In the genomic region with DNA sequence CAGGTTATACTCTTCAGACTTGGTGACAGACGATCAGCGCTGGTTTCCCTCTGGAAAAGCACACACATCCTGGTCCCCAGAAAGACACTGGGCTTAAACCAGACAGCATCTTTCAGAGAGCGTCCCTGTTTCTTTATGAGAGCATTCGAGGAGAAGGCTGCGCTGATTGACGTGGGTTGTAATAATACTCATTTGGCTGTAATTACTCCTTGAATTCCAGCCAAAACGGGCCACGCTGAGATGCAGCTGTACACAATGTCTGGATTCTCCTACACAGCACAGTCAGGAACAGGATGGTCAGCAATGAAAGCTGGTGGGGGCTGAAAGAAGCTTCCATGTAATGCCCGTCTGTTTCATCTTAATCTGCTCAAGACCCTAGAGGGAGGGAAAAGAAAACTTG, we compare ENCODE assay signal across 12 mouse cellular contexts. TPM values are rescaled to one million over a fixed set of nuclear protein-coding genes. Genes with fewer than 3 reads are reported as not detected.
A peak's percentile ranks its signal among the peaks of the same experiment; 100 is the strongest.
DNase-seq lines count a peak whose midpoint lies in the region; ATAC-seq and TF ChIP-seq lines count a peak whose summit lies in the region.
"Had no signal": no experiment of that assay in that cellular context is flagged by ENCODE, and none has a peak within 500 bp of the region (broad histone marks: within the 10 kb centered on the region; RNA-seq: fewer than 3 reads in every experiment).

No protein-coding gene starts in this region.

- H3K36me3 ChIP-seq in forebrain, embryonic 12.5 days (replicated peaks): no peaks in the 10 kb centered on the region
- no peaks in the 10 kb centered on the region for H3K36me3 ChIP-seq in intestine, postnatal 0 days (ENCODE audit: control insufficient read depth, insufficient read depth)
- H3K36me3 ChIP-seq: intestine, embryonic 15.5 days; liver, embryonic 15.5 days; neural tube, embryonic 15.5 days had no signal

- peak; percentile 37; the same call in 1 of the 2 replicates for ATAC-seq in forebrain, embryonic 12.5 days (ENCODE audit: low FRiP score)
- no peak for ATAC-seq in intestine, postnatal 0 days
- ATAC-seq: intestine, embryonic 15.5 days had no signal

- no peak overlapping the region for H3K9ac ChIP-seq in forebrain, embryonic 12.5 days
- no peak overlapping the region for H3K9ac ChIP-seq in intestine, postnatal 0 days (ENCODE audit: low read depth, low read length)
- H3K9ac ChIP-seq: intestine, embryonic 15.5 days; liver, embryonic 15.5 days; neural tube, embryonic 15.5 days had no signal

- H3K27me3 ChIP-seq in forebrain, embryonic 12.5 days: no peaks in the 10 kb centered on the region
- H3K27me3 ChIP-seq in intestine, postnatal 0 days (replicated peaks; ENCODE audit: control insufficient read depth, insufficient read depth, low read length): no peaks in the 10 kb centered on the region
- H3K27me3 ChIP-seq: intestine, embryonic 15.5 days; liver, embryonic 15.5 days; neural tube, embryonic 15.5 days had no signal

- TF ChIP-seq CTCF in intestine, postnatal 0 days (IDR thresholded peaks at IDR 0.05; ENCODE audit: low read depth): no peak
- no peak for TF ChIP-seq CTCF in lung, adult 2 months (IDR thresholded peaks at IDR 0.05; ENCODE audit: insufficient read depth, low read length)

- TF ChIP-seq POLR2A in lung, adult 2 months (IDR thresholded peaks at IDR 0.05; ENCODE audit: borderline replicate concordance, extremely low read depth, low read depth, low read length): no peak

- WGBS in forebrain, embryonic 12.5 days: 52% methylated on average over 9 of the region's 9 CpGs
- 75% methylated on average over 9 of the region's 9 CpGs for WGBS in intestine, postnatal 0 days
- WGBS in lung, adult 2 months: 81% methylated on average over 9 of the region's 9 CpGs

- DNase-seq in cerebellum, postnatal 10 days: peak; percentile 79 to 85
- no peak for DNase-seq in cerebellum, postnatal 36 days
- peak; percentile 31 for DNase-seq in left cerebral cortex, adult 11 months (ENCODE audit: low spot score)
- no peak for DNase-seq in left cerebral cortex, adult 9 months (ENCODE audit: low spot score in 2 of 2)
- peak; percentile 57 for DNase-seq in Muller cell, postnatal 12 days (ENCODE audit: inconsistent ontology term)
- DNase-seq in lung, adult 2 months: no peak
- DNase-seq: gastrocnemius, postnatal 14 days had no signal

- H3K9me3 ChIP-seq in forebrain, embryonic 12.5 days: peaks cover 7% of the 10 kb centered on the region; the same call in 1 of the 2 replicates
- H3K9me3 ChIP-seq in intestine, postnatal 0 days (ENCODE audit: control insufficient read depth): no peaks in the 10 kb centered on the region
- H3K9me3 ChIP-seq: intestine, embryonic 15.5 days; liver, embryonic 15.5 days; neural tube, embryonic 15.5 days had no signal

- H3K27ac ChIP-seq in forebrain, embryonic 12.5 days: peak overlapping the region; percentile 54
- no peak overlapping the region for H3K27ac ChIP-seq in intestine, postnatal 0 days (ENCODE audit: low read depth, low read length)
- H3K27ac ChIP-seq: intestine, embryonic 15.5 days; liver, embryonic 15.5 days; neural tube, embryonic 15.5 days had no signal

- H3K4me3 ChIP-seq in forebrain, embryonic 12.5 days (replicated peaks): no peak overlapping the region
- no peak overlapping the region for H3K4me3 ChIP-seq in intestine, postnatal 0 days (ENCODE audit: low read depth, low read length)
- no peak overlapping the region for H3K4me3 ChIP-seq in lung, adult 2 months (replicated peaks; ENCODE audit: extremely low read depth, low read depth, low read length)
- H3K4me3 ChIP-seq: intestine, embryonic 15.5 days; liver, embryonic 15.5 days; neural tube, embryonic 15.5 days had no signal

- peaks cover 44% of the 10 kb centered on the region for H3K4me1 ChIP-seq in forebrain, embryonic 12.5 days
- 0 out of 2 replicates have a peak, but pooled peaks cover 2% of the 10 kb centered on the region for H3K4me1 ChIP-seq in intestine, postnatal 0 days (replicated peaks; ENCODE audit: control insufficient read depth, insufficient read depth, low read length)
- H3K4me1 ChIP-seq in lung, adult 2 months (ENCODE audit: control insufficient read depth, insufficient read depth, low read length): peaks cover 5% of the 10 kb centered on the region; the same call in 1 of the 2 replicates
- H3K4me1 ChIP-seq: liver, embryonic 15.5 days had no signal

- H3K4me2 ChIP-seq in forebrain, embryonic 12.5 days: no peak overlapping the region
- no peak overlapping the region for H3K4me2 ChIP-seq in intestine, postnatal 0 days (replicated peaks; ENCODE audit: low read depth)
- H3K4me2 ChIP-seq: intestine, embryonic 15.5 days; liver, embryonic 15.5 days; neural tube, embryonic 15.5 days had no signal

RNA-seq across cellular contexts. Expression of a gene that starts 31.5 kb away (rescaled TPM):
- polyA plus RNA-seq in forebrain, embryonic 12.5 days (2016; fragmentation: Nextera tagmentation; extraction: Ambion mirVana): 0.14 TPM in 1 of 2 replicates, not detected in the other
- polyA plus RNA-seq in intestine, postnatal 0 days (2015; fragmentation: Nextera tagmentation; extraction: Ambion mirVana): not detected in 2 replicates
- polyA plus RNA-seq in lung, adult 2 months (2012; rRNA removed): not detected in 2 replicates
- polyA plus RNA-seq: intestine, embryonic 15.5 days; liver, embryonic 15.5 days had no signal

Comparison
In these comparisons a context has a peak if more than half of its experiments do, and no peak if none do; other contexts are left out.
1. DNase-seq: peak in cerebellum, postnatal 10 days (2 of 2), left cerebral cortex, adult 11 months (single experiment) and Muller cell, postnatal 12 days (single experiment); none in cerebellum, postnatal 36 days (0 of 2), left cerebral cortex, adult 9 months (0 of 2) and lung, adult 2 months (single experiment).